In the genomic region with DNA sequence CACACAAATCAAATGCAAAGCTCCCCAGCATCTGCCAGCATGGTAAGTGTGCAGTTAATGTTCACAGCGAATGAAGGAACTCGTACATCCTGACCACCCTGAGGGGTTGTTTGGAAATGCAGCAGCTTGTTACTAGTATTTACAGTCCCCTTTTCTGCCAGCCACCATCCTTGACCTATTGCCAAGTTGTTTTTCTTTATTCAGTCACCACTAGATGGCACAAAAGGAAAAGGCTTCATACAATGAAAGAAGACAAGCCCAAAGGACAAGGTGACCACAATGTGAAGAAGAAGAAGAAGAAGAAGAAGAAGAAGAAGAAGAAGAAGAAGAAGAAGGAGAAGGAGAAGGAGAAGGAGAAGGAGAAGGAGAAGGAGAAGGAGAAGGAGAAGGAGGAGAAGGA, we compare ENCODE assay signal across 9 mouse cellular contexts. TPM values are rescaled to one million over a fixed set of nuclear protein-coding genes. Genes with fewer than 3 reads are reported as not detected.
A peak's percentile ranks its signal among the peaks of the same experiment; 100 is the strongest.
DNase-seq lines count a peak whose midpoint lies in the region; ATAC-seq lines count a peak whose summit lies in the region.
"Had no signal": no experiment of that assay in that cellular context is flagged by ENCODE, and none has a peak within 500 bp of the region (broad histone marks: within the 10 kb centered on the region; RNA-seq: fewer than 3 reads in every experiment).

No protein-coding gene starts in this region.

- H3K27ac ChIP-seq in hindbrain, embryonic 14.5 days = no peak overlapping the region
- H3K27ac ChIP-seq in hindbrain, embryonic 13.5 days = no peak overlapping the region
- H3K27ac ChIP-seq: liver, embryonic 15.5 days had no signal

- no peaks in the 10 kb centered on the region for H3K36me3 ChIP-seq in hindbrain, embryonic 14.5 days (replicated peaks; ENCODE audit: control insufficient read depth, insufficient read depth)
- H3K36me3 ChIP-seq in hindbrain, embryonic 13.5 days = no peaks in the 10 kb centered on the region
- H3K36me3 ChIP-seq: liver, embryonic 15.5 days had no signal

- peak; percentile 79 for DNase-seq in hindbrain, embryonic 14.5 days (ENCODE audit: low spot score)
- peak; percentile 8 for DNase-seq in urinary bladder, postnatal 14 days (ENCODE audit: low spot score)
- no peak for DNase-seq in urinary bladder, postnatal 10 days (ENCODE audit: low spot score)
- DNase-seq in embryo, embryonic 11 days = peak; percentile 58
- no peak for DNase-seq in testis, postnatal 10 days (ENCODE audit: low spot score)
- DNase-seq in thymus, postnatal 4 days = no peak

- no peaks in the 10 kb centered on the region for H3K4me1 ChIP-seq in hindbrain, embryonic 14.5 days (replicated peaks; ENCODE audit: control insufficient read depth, insufficient read depth, low read length)
- no peaks in the 10 kb centered on the region for H3K4me1 ChIP-seq in hindbrain, embryonic 13.5 days (replicated peaks)
- H3K4me1 ChIP-seq: liver, embryonic 15.5 days had no signal

- H3K4me3 ChIP-seq in hindbrain, embryonic 14.5 days (replicated peaks; ENCODE audit: low read length) = no peak overlapping the region
- H3K4me3 ChIP-seq in hindbrain, embryonic 13.5 days = no peak overlapping the region
- H3K4me3 ChIP-seq: liver, embryonic 15.5 days had no signal

- H3K4me2 ChIP-seq in hindbrain, embryonic 14.5 days (replicated peaks) = no peak overlapping the region
- no peak overlapping the region for H3K4me2 ChIP-seq in hindbrain, embryonic 13.5 days
- H3K4me2 ChIP-seq: liver, embryonic 15.5 days had no signal

- no peak overlapping the region for H3K9ac ChIP-seq in hindbrain, embryonic 14.5 days
- H3K9ac ChIP-seq in hindbrain, embryonic 13.5 days = no peak overlapping the region
- H3K9ac ChIP-seq: liver, embryonic 15.5 days had no signal

- no peaks in the 10 kb centered on the region for H3K9me3 ChIP-seq in hindbrain, embryonic 14.5 days (ENCODE audit: control insufficient read depth, low read length)
- no peaks in the 10 kb centered on the region for H3K9me3 ChIP-seq in hindbrain, embryonic 13.5 days
- H3K9me3 ChIP-seq: liver, embryonic 15.5 days had no signal

- WGBS in hindbrain, embryonic 14.5 days = 38% methylated on average over 2 of the region's 2 CpGs
- WGBS in hindbrain, embryonic 13.5 days = 25% methylated on average over 2 of the region's 2 CpGs

- no peaks in the 10 kb centered on the region for H3K27me3 ChIP-seq in hindbrain, embryonic 14.5 days (ENCODE audit: control insufficient read depth, insufficient read depth, low read length)
- H3K27me3 ChIP-seq in hindbrain, embryonic 13.5 days = no peaks in the 10 kb centered on the region
- H3K27me3 ChIP-seq: liver, embryonic 15.5 days had no signal

- ATAC-seq in hindbrain, embryonic 14.5 days (ENCODE audit: low FRiP score) = no peak
- no peak for ATAC-seq in hindbrain, embryonic 13.5 days (ENCODE audit: low FRiP score)
- ATAC-seq in megakaryocyte, adult 5-6 weeks (ENCODE audit: poor library complexity, severe bottlenecking) = peak; percentile 83

RNA-seq across cellular contexts. Expression of a gene that starts 4.1 kb away (rescaled TPM):
- 20.4 and 25.6 TPM in 2 replicates for polyA plus RNA-seq in hindbrain, embryonic 14.5 days (2014; fragmentation: Nextera tagmentation; extraction: Ambion mirVana)
- polyA plus RNA-seq in hindbrain, embryonic 13.5 days (2015; fragmentation: Nextera tagmentation; extraction: Ambion mirVana) = 28.4 and 29.3 TPM in 2 replicates
- total RNA-seq in megakaryocyte, adult 5-6 weeks (2015) = 4.5 and 4.8 TPM in 2 replicates
- 5.6 and 6.9 TPM in 2 replicates for total RNA-seq in megakaryocyte, adult 5-6 weeks (2017)

Comparison
In these comparisons a context has a peak if more than half of its experiments do, and no peak if none do; other contexts are left out.
1. DNase-seq: peak in hindbrain, embryonic 14.5 days (single experiment), urinary bladder, postnatal 14 days (single experiment) and embryo, embryonic 11 days (single experiment); none in urinary bladder, postnatal 10 days (single experiment), testis, postnatal 10 days (single experiment) and thymus, postnatal 4 days (single experiment).